Mouse (Mus musculus): ENCODE results near the gene Mxra8.

Gene Mxra8

DNA sequence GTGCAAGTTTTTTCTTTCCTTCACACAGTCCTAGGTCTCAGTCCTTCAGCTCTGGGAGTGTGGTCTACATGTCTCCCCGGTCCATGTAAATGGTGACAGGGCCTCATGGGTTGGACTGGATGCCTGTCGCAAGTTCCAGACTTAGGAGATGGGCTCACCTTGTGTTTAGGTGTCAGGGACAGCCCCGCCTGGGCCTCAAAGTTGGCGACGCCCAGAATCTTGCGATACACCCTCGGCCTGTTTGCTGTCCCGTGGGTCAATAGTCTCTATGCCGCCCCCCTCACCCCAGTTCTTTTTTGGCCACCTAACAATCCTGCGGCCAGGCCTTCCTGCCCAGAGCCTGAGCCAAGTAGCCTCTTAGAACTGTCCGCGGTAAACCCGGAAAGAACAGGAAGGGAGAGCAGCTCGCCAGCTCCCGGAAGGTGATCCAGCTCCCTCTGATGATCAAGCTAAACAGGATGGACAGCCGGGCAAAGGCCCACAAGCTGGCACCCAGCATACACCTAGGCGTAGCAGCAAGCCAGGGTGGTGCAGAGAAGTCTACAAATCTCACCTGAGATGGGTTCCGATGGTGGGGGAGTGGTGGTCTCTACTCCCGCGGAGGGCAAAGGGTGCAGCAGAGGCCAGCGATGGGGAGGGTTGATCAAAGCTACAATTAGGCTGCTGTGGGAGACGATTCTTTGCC is 29.3 kb downstream of the Mxra8 start:
- no peak for DNase-seq

DNA sequence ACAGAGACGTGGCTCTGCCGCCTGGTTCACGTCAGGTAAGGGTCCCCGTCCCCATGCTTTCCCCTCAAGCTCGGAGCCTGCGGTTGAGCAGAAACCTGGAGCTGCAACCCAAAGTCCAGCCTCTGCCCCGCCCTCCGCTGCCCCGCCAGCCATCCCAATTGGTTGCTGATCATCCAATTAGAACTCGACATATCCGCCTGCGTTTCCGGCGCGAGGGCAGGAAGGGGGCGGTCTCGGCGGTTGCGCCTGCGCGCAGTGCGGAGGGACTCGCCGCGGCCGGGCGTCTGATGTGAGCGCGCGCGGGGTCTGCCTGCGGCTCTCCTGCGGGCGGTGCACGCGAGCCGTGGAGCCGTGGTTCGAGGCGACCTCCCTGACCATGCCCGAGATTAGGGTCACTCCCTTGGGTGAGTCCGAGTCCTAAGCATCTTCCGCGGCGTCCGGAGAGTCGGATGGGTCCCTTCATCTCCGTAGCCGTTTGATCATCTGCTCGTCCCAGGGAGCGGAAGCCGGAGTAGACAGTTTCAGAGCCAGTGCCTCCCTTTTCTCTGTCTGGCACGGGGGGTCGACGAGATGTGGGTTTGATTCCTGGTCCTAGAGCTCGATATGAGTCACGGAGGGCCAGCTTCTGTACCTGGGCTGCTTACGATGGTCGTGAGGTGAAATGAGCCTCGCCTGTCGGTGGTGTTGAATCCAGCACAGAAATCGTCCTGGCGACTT is 30.0 kb downstream of the Mxra8 start, which contains the start of the genes Cptp and Ints11:
Gene Cptp (minus strand): TSS at position 124 of the 717 bp plus-strand sequence.
Gene Ints11 (plus strand): TSS at position 230 of the 717 bp plus-strand sequence.
- DNase-seq = peak; percentile 95

DNA sequence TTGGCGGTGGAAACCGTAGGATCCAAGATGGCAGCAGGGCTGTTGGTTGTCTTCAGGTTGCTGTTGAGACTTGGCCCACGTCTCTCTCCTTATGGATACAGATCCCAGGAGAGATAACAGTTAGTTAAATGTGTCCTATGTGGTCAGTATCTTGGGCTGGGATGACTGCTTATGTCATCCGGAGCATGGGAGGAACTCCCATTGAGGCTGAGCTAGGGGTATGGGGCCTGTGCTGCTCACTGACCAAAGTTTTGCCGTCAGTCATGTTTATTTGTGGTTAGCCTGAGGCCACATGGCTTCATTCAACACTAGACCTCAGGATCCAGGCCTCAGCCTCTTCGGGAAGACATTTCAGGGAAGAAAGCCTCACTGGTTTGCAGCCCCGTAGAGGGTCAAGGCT is 31.9 kb downstream of the Mxra8 start:
- no peak for DNase-seq

GRCm38 (mm10) chr4:155883587-155883986 is 44.1 kb downstream of the Mxra8 start:
- DNase-seq = no peak

DNA sequence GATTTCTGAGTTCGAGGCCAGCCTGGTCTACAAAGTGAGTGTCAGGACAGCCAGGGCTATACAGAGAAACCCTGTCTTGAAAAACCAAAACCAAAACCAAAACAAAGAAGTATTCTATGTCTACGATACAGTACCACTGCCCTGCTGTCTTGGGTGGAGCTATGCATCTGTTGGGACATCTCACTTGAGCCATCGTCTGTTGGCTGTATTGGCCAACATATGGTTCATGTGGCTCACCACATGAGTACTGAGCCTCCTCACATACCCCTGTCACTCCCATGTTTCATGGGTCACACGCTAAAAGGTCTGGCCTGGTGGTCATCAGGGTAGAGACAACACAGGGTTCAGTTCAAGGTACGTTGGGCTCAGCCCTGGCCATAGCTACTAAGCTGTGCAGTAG is 46.9 kb downstream of the Mxra8 start:
- DNase-seq = no peak

GRCm38 (mm10) chr4:155887674-155888073 is 48.2 kb downstream of the Mxra8 start:
- no peak for DNase-seq

DNA sequence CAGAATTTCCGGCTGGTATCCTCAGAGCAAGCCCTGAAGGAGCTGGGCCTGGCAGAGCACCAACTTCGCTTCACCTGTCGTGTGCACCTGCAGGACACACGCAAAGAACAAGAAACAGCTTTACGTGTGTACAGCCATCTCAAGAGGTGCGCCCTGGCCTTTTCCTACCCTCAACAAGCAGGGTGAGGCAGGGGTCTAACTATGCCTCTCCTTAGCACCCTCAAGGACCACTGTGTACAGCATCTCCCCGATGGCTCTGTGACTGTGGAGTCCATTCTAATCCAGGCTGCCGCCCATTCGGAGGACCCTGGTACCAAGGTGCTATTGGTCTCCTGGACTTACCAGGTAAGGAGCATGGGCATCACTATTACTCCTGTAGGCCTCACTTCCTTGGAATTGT is 48.7 kb downstream of the Mxra8 start:
- no peak for DNase-seq

DNA sequence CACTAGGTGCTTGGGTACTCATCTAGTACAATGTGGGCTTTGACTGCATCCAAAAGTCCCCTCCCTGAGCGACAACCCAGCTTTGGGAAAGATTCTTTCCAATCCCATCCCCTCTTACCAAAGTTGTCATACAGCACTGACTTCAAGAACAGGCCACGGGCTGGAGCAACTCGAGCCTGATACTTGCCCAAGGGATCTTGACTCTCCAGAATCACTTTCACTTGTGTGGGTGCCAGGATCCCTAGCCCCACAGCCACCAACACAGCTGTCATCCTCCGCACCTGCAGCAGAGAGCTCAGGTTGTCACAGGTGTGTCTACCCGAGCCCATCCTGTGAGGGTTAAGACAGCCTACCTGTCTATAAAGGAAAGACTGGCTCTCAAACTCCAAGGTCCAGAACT is 49.8 kb downstream of the Mxra8 start:
- DNase-seq = no peak

- DNase-seq = no peak
Measured at GRCm38 (mm10) chr4:155891011-155891471, 51.6 kb downstream of the Mxra8 start.

- DNase-seq = peak; percentile 99
Measured at GRCm38 (mm10) chr4:155891551-155892001, 52.1 kb downstream of the Mxra8 start, which contains the start of the genes Pusl1 and Acap3. Gene Pusl1 (minus strand): TSS chr4:155891781. Gene Acap3 (plus strand): TSS chr4:155891822.

GRCm38 (mm10) chr4:155892017-155892416 is 52.5 kb downstream of the Mxra8 start:
- DNase-seq = peak; percentile 89

- DNase-seq = peak; percentile 48
Measured at GRCm38 (mm10) chr4:155892438-155893211, 53.1 kb downstream of the Mxra8 start.

DNA sequence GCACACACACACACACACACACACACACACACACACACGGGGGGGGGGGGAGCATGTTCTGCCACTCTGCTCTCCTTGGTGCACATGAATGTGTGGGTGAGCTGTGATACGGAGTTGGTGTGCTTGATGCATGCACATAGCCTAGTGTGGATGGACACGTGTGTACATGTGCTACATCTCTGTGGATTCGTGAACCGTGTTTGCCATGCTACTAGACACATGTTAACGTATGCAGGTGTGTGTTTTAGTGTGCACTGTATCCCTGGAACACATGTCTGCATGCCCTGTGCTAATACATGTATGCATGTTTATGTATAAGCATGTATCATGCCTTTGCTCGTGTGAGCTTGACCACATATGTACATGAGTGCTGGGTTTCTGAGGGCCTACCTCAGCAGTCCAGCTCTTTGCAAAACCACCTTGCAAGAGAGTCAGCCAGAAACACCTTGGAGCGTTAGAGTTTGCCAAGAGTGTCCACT is 53.8 kb downstream of the Mxra8 start:
- DNase-seq = no peak
